Mouse (Mus musculus) midbrain, embryonic 16.5 days (tissue): ENCODE results near the gene Hoxc5. TPM values are rescaled to one million over a fixed set of nuclear protein-coding genes. Genes with fewer than 3 reads are reported as not detected.

Experiments
- ATAC-seq: fragments of 200-750 bp; cut with Nextera tagmentation; 2 replicates; pipeline ENCODE4 v1.8.0; 2017; ENCODE audit warnings: moderate TSS enrichment
- H3K27ac ChIP-seq: fragments of 300-500 bp; sonication (generic); 2 replicates; pipeline ENCODE4 v1.5.1; 2014; ENCODE audit warnings: mild to moderate bottlenecking, low read length, mixed read lengths
- H3K27me3 ChIP-seq: fragments of 300-500 bp; sonication (generic); 2 replicates; pipeline ENCODE4 v1.6.1; 2014; ENCODE audit warnings: low read depth, low read length, mixed read lengths; ENCODE audit not compliant: control insufficient read depth, insufficient read depth
- H3K36me3 ChIP-seq: fragments of 300-500 bp; sonication (generic); 2 replicates; pipeline ENCODE4 v1.6.1; 2014; ENCODE audit warnings: mild to moderate bottlenecking, low read length, moderate library complexity, mixed read lengths; ENCODE audit not compliant: control insufficient read depth, insufficient read depth
- H3K4me1 ChIP-seq: fragments of 300-500 bp; sonication (generic); 2 replicates; pipeline ENCODE4 v1.6.1; 2014; ENCODE audit warnings: mild to moderate bottlenecking, low read length, mixed read lengths; ENCODE audit not compliant: control insufficient read depth, insufficient read depth
- H3K4me2 ChIP-seq: fragments of 300-500 bp; sonication (generic); 2 replicates; pipeline ENCODE4 v1.6.1; 2014; ENCODE audit warnings: mild to moderate bottlenecking, low read length, mixed read lengths
- H3K4me3 ChIP-seq: fragments of 300-500 bp; sonication (generic); 2 replicates; pipeline ENCODE4 v1.5.1; 2014; ENCODE audit warnings: low read depth, mild to moderate bottlenecking, low read length, moderate library complexity, mixed read lengths
- H3K9ac ChIP-seq: fragments of 300-500 bp; sonication (generic); 2 replicates; pipeline ENCODE4 v1.6.1; 2014; ENCODE audit warnings: low read depth, low read length, mixed read lengths
- H3K9me3 ChIP-seq: fragments of 300-500 bp; sonication (generic); replicated peaks from 2 replicates; pipeline ENCODE4 v1.6.1; 2014; ENCODE audit warnings: mild to moderate bottlenecking, low read length, mixed read lengths; ENCODE audit not compliant: control insufficient read depth, poor library complexity, severe bottlenecking
- WGBS: fragments of 180-500 bp; shearing (Covaris S2); extraction: QIAGEN DNeasy Blood & Tissue Kit; methylation state at CpG from one replicate; pipeline ENCODE4 v1.1.7; 2014; 5-methylcytosine and 5-hydroxymethylcytosine counted together
- polyA plus RNA-seq: library from polyadenylated mRNA; unstranded; fragments of >200 nt; fragmentation: Nextera tagmentation; extraction: Ambion mirVana; gene quantifications from 2 replicates; pipeline ENCODE4 v1.2.1, GENCODE M21; 2015

Hoxc5 gene
- polyA plus RNA-seq, 1 experiment from 2014 or later = not detected

DNA sequence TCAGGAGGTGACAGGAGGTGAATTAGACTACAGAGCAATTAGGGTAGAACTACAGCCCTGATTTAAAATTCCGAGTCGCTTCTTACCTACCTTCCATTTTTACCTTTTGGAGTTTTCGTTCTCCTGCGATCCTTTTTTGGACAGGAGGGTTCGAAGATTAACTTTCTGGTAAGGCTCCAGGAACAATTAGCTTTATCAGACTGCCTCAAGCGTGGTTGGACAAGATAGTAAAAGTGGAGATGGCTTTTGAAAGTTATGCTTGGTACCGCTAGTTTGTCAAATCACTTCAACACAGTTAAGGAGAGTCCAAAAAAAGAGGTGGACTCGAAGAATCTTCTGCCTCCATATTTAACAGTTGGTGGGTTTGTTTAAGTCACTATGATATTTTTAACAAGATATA is 54.3 kb downstream of the Hoxc5 start:
- WGBS = 6% methylated on average over 8 of the region's 8 CpGs
- no peaks in the 10 kb centered on the region for H3K9me3 ChIP-seq
- no peak for ATAC-seq
- H3K9ac ChIP-seq = no peak overlapping the region
- H3K4me3 ChIP-seq = no peak overlapping the region
- H3K4me1 ChIP-seq = no peaks in the 10 kb centered on the region
- no peak overlapping the region for H3K27ac ChIP-seq
- H3K27me3 ChIP-seq = peaks cover 94% of the 10 kb centered on the region
- H3K4me2 ChIP-seq = no peak overlapping the region
- H3K36me3 ChIP-seq = no peaks in the 10 kb centered on the region

DNA sequence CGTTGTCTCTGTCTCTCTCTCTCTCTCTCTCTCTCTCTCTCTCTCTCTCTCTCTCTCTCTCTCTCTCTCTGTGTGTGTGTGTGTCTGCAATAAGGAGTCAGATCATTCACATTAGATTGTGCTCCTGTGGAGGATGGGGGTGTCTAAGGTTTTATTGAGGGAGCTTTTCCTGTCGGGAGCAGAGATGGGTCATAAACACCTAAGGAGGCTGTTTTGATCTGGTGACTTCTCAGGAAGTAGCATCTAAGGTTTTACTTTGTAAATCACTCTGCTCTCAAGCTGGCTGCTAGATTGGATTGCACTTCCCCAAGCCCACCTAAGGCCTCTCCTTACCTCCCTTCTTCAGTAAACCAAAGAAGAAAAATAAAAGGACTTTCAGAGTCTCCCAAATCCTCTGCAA is 56.9 kb downstream of the Hoxc5 start:
- H3K27me3 ChIP-seq = peaks cover 93% of the 10 kb centered on the region
- no peak for ATAC-seq
- H3K27ac ChIP-seq = no peak overlapping the region
- no peak overlapping the region for H3K4me3 ChIP-seq
- H3K4me1 ChIP-seq = no peaks in the 10 kb centered on the region
- no peak overlapping the region for H3K9ac ChIP-seq
- H3K4me2 ChIP-seq = no peak overlapping the region
- H3K36me3 ChIP-seq = no peaks in the 10 kb centered on the region
- 3% methylated on average over 2 of the region's 2 CpGs for WGBS
- no peaks in the 10 kb centered on the region for H3K9me3 ChIP-seq

DNA sequence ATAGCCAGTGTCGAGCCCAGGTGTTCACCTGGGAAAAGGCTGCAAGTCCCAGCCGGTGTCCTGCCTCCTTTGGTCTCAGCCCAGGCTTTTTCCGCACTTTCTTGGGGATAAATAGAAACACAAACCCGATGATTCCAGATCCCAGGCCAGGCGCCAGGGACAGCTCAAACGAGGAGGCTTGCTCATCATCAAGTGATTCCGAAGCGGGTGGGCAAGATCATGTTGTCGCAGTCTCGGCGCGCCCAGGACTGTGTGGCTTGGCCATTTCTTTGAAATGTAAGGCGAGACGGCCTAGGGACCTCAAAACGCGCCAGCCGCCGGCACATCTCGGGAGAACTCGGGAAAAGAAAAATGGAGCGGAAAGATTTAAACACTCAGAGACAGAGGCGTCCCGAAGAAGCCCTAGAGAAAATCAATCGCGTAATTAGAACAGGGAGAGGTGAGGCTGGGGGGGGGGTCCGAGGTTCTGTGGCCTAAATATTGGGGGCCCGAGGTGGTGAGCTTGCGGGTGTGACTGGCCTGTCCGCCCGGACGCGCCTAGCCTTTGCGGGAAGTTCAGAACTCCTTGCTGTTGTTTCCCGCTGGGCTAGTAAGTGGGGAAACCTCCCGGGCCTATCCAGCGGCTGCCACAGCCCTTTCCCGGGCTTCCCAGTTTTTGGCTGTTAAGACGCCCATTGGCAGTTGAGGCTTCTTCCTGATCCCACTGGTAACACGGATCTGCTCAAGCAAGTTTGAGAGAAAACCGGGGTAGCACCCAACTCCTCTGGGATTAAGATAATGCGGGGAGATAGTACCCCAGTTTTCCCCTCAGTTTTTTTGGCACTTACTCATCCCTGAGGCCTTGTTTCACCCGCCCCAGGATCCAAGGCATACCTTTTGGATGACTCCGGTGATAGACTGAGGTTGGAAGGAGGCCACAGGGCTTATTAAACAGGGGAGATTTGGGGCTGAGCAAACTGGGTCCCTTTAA is 60.3 kb downstream of the Hoxc5 start:
- Histone ChIP-seq H3K9ac (no peak overlapping the region), H3K4me1 (no peaks in the 10 kb centered on the region), H3K27me3 (peaks cover 87% of the 10 kb centered on the region), H3K4me2 (no peak overlapping the region), H3K9me3 (no peaks in the 10 kb centered on the region), H3K36me3 (no peaks in the 10 kb centered on the region), H3K4me3 (no peak overlapping the region), H3K27ac (no peak overlapping the region)
- no peak for ATAC-seq
- WGBS = under 1% methylated on average over 43 of the region's 43 CpGs

DNA sequence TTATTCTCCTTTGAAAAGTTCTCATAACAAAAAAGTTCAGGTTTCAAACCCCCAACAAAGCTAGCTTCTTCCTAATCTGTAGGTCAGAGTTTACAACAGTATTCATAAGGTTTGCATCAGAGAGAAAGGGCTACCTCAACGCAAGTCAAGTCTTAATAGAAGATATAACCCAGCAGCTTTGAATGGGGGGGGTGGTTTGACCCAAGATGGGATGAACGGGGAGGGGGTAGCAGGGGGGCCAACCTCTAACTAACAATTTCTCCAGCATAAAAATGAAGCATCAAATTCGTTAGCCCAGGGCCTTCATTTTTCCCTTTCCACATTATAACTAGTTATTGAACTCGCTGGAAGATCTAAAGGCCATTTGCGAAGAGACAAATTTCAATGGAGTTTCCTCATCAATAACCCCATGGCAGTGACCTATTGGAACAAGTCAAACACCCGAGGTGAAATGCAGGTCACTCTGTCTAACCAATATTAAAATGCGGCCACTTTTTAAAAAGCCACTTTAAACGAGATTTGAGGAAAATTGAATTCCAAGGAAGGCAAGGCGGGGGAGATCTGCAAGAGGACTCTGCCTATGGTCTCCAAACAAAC is 61.8 kb downstream of the Hoxc5 start:
- H3K4me3 ChIP-seq = no peak overlapping the region
- 10% methylated on average over 9 of the region's 9 CpGs for WGBS
- no peaks in the 10 kb centered on the region for H3K36me3 ChIP-seq
- no peak overlapping the region for H3K27ac ChIP-seq
- no peak for ATAC-seq
- no peaks in the 10 kb centered on the region for H3K4me1 ChIP-seq
- no peak overlapping the region for H3K9ac ChIP-seq
- H3K27me3 ChIP-seq = peaks cover 86% of the 10 kb centered on the region
- H3K9me3 ChIP-seq = no peaks in the 10 kb centered on the region
- no peak overlapping the region for H3K4me2 ChIP-seq

DNA sequence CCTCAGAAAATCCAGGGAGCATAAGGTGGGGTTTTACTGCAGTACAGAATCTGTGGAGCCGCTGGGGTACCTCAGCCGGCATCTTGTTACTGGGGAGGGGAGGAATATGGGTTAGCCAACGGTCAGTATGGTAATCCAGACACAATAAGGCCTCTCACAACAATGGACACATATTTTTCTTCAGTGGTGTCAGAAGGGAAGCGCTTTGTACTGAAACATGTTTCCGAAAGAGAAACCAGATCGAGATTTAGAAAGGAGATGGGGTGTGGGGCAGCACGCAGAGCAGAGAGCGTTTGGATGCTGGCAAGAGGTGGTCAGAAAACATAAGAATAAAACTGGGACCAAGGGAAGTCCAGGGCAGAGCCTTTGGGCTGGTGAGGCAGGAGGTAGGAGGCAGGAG is 62.9 kb downstream of the Hoxc5 start:
- Histone ChIP-seq H3K27ac (no peak overlapping the region), H3K36me3 (no peaks in the 10 kb centered on the region), H3K4me2 (no peak overlapping the region), H3K4me3 (no peak overlapping the region), H3K9ac (no peak overlapping the region), H3K9me3 (no peaks in the 10 kb centered on the region), H3K27me3 (peaks cover 85% of the 10 kb centered on the region), H3K4me1 (no peaks in the 10 kb centered on the region)
- no peak for ATAC-seq
- WGBS = 2% methylated on average over 8 of the region's 8 CpGs

DNA sequence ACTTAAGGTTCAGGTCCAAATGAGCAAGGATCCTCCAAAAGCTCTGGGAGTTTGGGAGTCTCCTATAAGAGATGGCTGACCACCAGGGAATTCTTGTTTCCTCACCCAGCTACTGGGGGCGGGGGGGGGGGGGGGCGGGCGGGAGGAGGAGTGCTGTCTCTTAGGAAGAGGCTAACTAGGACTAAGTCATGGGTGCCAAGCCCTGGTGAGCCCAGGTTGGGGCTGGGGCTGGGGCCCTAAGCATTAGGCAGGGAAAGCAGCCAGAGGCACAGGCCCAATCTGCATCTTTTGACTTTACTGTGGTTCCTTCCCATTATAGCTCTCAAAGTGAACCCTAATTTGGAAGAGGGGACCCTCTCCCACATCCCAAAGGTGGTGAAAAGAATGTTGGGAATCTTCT is 64.9 kb downstream of the Hoxc5 start:
- Histone ChIP-seq H3K9me3 (no peaks in the 10 kb centered on the region), H3K27ac (no peak overlapping the region), H3K36me3 (no peaks in the 10 kb centered on the region), H3K4me1 (no peaks in the 10 kb centered on the region), H3K9ac (no peak overlapping the region), H3K4me2 (no peak overlapping the region), H3K4me3 (no peak overlapping the region), H3K27me3 (peaks cover 85% of the 10 kb centered on the region)
- WGBS = 0% methylated on average over 2 of the region's 3 CpGs
- no peak for ATAC-seq

DNA sequence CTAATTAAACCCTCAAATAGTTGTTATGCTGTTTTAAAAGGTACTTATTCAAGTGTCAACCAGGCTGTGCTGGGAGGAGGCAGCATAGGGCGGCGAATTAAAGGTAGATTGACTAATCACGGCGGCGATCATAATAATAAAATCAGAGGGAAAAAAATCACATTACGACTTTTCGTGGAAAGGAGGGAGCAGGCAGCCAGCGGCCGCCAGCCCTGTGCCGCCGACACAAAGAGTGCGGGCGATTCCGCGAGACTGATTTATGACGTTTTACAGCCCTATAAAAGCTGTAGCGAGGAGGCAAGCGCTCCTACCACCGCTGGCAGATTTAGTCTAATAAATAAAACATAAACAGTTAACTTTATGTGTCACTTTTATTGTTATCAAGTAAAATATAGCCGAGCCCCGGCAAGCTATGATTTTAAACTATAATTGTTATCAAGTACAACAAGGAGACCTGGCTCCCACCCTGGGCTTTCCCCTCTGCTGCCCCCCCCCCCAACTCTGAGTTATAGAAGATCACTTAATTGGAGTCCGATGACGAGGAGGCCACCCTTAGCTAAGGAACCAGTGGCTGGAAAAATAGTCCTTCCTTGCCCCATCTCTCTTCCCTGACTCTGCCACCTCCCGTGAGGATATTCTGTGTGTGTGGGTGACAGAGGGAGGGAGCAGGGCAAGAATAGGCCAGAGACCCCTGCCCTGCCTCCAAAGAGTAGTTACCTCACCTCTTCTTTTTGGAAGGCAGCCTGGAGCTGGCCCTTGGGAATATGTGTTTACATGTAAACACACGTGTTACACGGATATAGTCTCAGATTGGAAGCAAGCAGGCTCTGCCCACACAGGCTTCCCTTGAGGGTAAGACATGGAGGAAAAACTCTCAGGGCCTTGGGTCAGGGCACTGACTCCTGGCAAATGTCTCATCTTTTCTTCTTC is 65.7 kb downstream of the Hoxc5 start:
- Histone ChIP-seq H3K9me3 (no peaks in the 10 kb centered on the region), H3K27me3 (peaks cover 87% of the 10 kb centered on the region), H3K4me1 (no peaks in the 10 kb centered on the region), H3K4me3 (no peak overlapping the region), H3K36me3 (no peaks in the 10 kb centered on the region), H3K9ac (no peak overlapping the region), H3K27ac (no peak overlapping the region), H3K4me2 (no peak overlapping the region)
- no peak for ATAC-seq
- under 1% methylated on average over 26 of the region's 26 CpGs for WGBS

DNA sequence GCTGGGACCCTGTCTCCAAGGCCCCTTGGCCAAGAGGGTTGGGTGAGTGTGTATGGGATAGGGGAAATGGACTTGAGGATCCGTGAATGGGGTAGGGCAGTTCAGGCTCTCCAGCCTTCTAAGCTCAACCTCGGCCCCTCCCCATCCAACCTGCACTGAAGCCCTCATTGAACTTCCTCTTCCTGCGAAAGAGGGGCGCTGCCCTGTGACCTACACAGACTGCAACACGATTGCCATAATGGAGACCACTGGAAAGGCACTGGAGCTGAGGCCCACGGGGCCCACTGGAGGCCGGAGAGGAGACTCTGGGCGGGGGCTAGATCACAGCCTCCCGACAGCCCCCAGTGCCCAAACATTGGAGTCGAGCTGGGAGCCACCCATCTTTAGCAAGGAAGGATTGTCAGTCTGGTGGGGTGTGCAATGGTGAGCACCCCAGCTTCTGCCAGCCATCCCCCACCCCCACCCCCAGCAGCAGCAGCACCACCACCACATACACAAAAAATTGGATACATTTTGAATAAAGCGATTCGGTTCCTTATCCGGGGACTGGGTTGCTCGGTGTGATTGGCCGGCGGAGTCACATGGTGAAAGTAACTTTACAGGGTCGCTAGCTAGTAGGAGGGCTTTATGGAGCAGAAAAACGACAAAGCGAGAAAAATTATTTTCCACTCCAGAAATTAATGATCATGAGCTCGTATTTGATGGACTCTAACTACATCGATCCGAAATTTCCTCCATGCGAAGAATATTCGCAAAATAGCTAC is 67.0 kb downstream of the Hoxc5 start:
- peaks cover 87% of the 10 kb centered on the region for H3K27me3 ChIP-seq
- under 1% methylated on average over 24 of the region's 24 CpGs for WGBS
- no peak for ATAC-seq
- H3K4me3 ChIP-seq = no peak overlapping the region
- no peaks in the 10 kb centered on the region for H3K36me3 ChIP-seq
- H3K27ac ChIP-seq = no peak overlapping the region
- no peaks in the 10 kb centered on the region for H3K9me3 ChIP-seq
- no peak overlapping the region for H3K4me2 ChIP-seq
- H3K9ac ChIP-seq = no peak overlapping the region
- H3K4me1 ChIP-seq = no peaks in the 10 kb centered on the region
